ENCODE assay signal across 8 mouse cellular contexts in the genomic region with DNA sequence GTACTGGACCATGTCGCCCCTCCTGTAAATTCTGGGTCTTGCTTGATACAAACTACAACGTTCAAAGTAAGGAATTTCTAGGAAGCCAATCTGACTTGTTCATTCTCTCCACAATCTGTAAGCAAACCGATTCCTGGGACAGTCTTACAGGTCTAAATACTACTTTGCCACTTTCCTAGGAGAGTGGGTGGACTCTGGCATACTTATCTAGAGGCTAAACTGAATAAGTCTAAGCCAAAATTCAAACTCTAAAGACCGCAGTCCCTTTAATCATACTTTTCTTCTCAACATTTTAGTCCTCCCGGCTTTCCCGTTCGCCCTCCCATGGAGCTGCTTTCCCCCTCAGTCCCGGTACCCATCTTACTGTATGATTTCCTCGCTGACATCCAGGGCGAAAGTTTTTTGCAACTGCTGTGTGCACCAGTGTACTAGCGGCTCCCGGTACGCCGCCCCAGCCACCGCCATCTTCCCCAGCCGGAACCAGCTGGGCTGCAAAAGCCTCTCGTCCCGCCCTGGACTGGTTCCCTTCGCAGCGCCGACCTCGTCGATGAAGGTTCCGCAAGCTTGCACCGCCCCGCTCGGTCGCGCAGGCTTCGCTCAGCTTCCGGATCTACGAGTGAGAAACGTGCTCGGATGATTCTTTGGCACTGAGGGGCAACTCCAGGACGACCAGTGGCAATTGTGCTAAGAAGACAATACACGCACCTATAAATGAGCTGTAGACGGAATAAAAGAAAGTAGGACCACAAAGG. TPM values are rescaled to one million over a fixed set of nuclear protein-coding genes. Genes with fewer than 3 reads are reported as not detected.
A peak's percentile ranks its signal among the peaks of the same experiment; 100 is the strongest.
DNase-seq lines count a peak whose midpoint lies in the region; ATAC-seq and TF ChIP-seq lines count a peak whose summit lies in the region.

No protein-coding gene starts in this region.

- peaks cover 8% of the 10 kb centered on the region for H3K4me1 ChIP-seq in G1E (ENCODE audit: insufficient read depth, low read depth, low read length)
- H3K4me1 ChIP-seq in forebrain, embryonic 16.5 days (replicated peaks; ENCODE audit: control insufficient read depth, insufficient read depth, low read length), result peaks cover 10% of the 10 kb centered on the region
- peaks cover 6% of the 10 kb centered on the region; the same call in 1 of the 2 replicates for H3K4me1 ChIP-seq in lung, embryonic 16.5 days (replicated peaks; ENCODE audit: control insufficient read depth, insufficient read depth, low read length)

- peaks cover 10% of the 10 kb centered on the region for H3K36me3 ChIP-seq in G1E (replicated peaks)
- no peaks in the 10 kb centered on the region for H3K36me3 ChIP-seq in forebrain, embryonic 16.5 days (ENCODE audit: control insufficient read depth, insufficient read depth)
- peaks cover 3% of the 10 kb centered on the region; the same call in 1 of the 2 replicates for H3K36me3 ChIP-seq in lung, embryonic 16.5 days (ENCODE audit: control insufficient read depth, insufficient read depth, low read length)

- peak; percentile 77 for DNase-seq in G1E (ENCODE audit: low spot score)
- peak; percentile 89 to 90 for DNase-seq in cerebellum, adult 18-20 months
- DNase-seq in heart, postnatal 4 days, result peak; percentile 94
- DNase-seq in layer of hippocampus, adult 9-10 months (ENCODE audit: low spot score), result peak; percentile 64
- DNase-seq in ovary, postnatal 10 days (ENCODE audit: low spot score), result peak; percentile 79
- DNase-seq in thymus, postnatal 10 days (ENCODE audit: low spot score in 2 of 2), result peak; percentile 81 to 85

- ATAC-seq in G1E (ENCODE audit: extremely low read depth, insufficient number of reproducible peaks, low FRiP score, poor library complexity, severe bottlenecking), result peak; percentile 88
- peak; percentile 97 for ATAC-seq in forebrain, embryonic 16.5 days
- peak; percentile 99 for ATAC-seq in lung, embryonic 16.5 days (ENCODE audit: low read depth)

- WGBS in forebrain, embryonic 16.5 days, result under 1% methylated on average over 37 of the region's 37 CpGs
- whole genome bisulfite sequencing in lung, embryonic 16.5 days, result 0% methylated on average over 37 of the region's 37 CpGs

- H3K27ac ChIP-seq in forebrain, embryonic 16.5 days (ENCODE audit: low read length), result peak overlapping the region; percentile 60
- H3K27ac ChIP-seq in lung, embryonic 16.5 days (ENCODE audit: low read length), result peak overlapping the region; percentile 86

- no peak for TF ChIP-seq CTCF in G1E (IDR thresholded peaks at IDR 0.05; ENCODE audit: low read depth, low read length)

- peak overlapping the region; percentile 61 for H3K4me2 ChIP-seq in forebrain, embryonic 16.5 days (ENCODE audit: low read length)
- H3K4me2 ChIP-seq in lung, embryonic 16.5 days (ENCODE audit: low read depth, low read length), result peak overlapping the region; percentile 84

- H3K9ac ChIP-seq in forebrain, embryonic 16.5 days (replicated peaks; ENCODE audit: low read depth, low read length), result peak overlapping the region; percentile 72
- peak overlapping the region; percentile 84 for H3K9ac ChIP-seq in lung, embryonic 16.5 days (ENCODE audit: low read length)

- no peaks in the 10 kb centered on the region for H3K27me3 ChIP-seq in G1E (ENCODE audit: insufficient read depth, low read length)
- no peaks in the 10 kb centered on the region for H3K27me3 ChIP-seq in forebrain, embryonic 16.5 days (replicated peaks; ENCODE audit: control insufficient read depth, insufficient read depth, low read length)
- no peaks in the 10 kb centered on the region for H3K27me3 ChIP-seq in lung, embryonic 16.5 days (ENCODE audit: control insufficient read depth, insufficient read depth, low read depth, low read length)

- no peaks in the 10 kb centered on the region for H3K9me3 ChIP-seq in G1E (replicated peaks)
- H3K9me3 ChIP-seq in forebrain, embryonic 16.5 days (ENCODE audit: control insufficient read depth, low read length), result no peaks in the 10 kb centered on the region
- no peaks in the 10 kb centered on the region for H3K9me3 ChIP-seq in lung, embryonic 16.5 days (ENCODE audit: control insufficient read depth, low read length)

- H3K4me3 ChIP-seq in G1E (ENCODE audit: low read depth, low read length), result peak overlapping the region; percentile 75
- H3K4me3 ChIP-seq in forebrain, embryonic 16.5 days (replicated peaks; ENCODE audit: low read length), result peak overlapping the region; percentile 78
- peak overlapping the region; percentile 87 for H3K4me3 ChIP-seq in lung, embryonic 16.5 days (ENCODE audit: low read length)

RNA-seq across cellular contexts. Expression of gene Pclaf, which starts 5.3 kb away (rescaled TPM):
- 28.9 and 39.3 TPM in 2 replicates for total RNA-seq in G1E (2014; fragmentation: Nextera tagmentation)
- total RNA-seq in G1E (2017), result 95.3 and 99.4 TPM in 2 replicates
- 1.3 and 2.4 TPM in 2 replicates for polyA plus RNA-seq in G1E (2012)
- 57.7 and 59.9 TPM in 2 replicates for polyA plus RNA-seq in forebrain, embryonic 16.5 days (2015; fragmentation: Nextera tagmentation; extraction: Ambion mirVana)
- total RNA-seq in heart, postnatal 4 days (2021), result 10 to 100 TPM; 34.9 to 38.3 TPM
- polyA plus RNA-seq in lung, embryonic 16.5 days (2015; fragmentation: Nextera tagmentation; extraction: Ambion mirVana), result 205 and 216 TPM in 2 replicates

RNA-seq across cellular contexts. Expression of gene Trip4, which starts 23.9 kb away (rescaled TPM):
- total RNA-seq in G1E (2014; fragmentation: Nextera tagmentation) (31.9 and 40.5 TPM in 2 replicates), G1E (2017) (24.4 and 24.7 TPM in 2 replicates)
- 2.6 and 5.2 TPM in 2 replicates for polyA plus RNA-seq in G1E (2012)
- polyA plus RNA-seq in forebrain, embryonic 16.5 days (2015; fragmentation: Nextera tagmentation; extraction: Ambion mirVana), result 27.0 and 27.5 TPM in 2 replicates
- total RNA-seq in heart, postnatal 4 days (2021), result 10 to 100 TPM; 20.9 to 22.8 TPM
- polyA plus RNA-seq in lung, embryonic 16.5 days (2015; fragmentation: Nextera tagmentation; extraction: Ambion mirVana), result 33.1 and 33.8 TPM in 2 replicates

RNA-seq across cellular contexts. Expression of gene Csnk1g1, which starts 24.0 kb away (rescaled TPM):
- total RNA-seq in G1E (2014; fragmentation: Nextera tagmentation) (63.9 and 81.9 TPM in 2 replicates), G1E (2017) (25.4 and 34.1 TPM in 2 replicates)
- 8.7 and 9.5 TPM in 2 replicates for polyA plus RNA-seq in G1E (2012)
- 26.2 and 27.8 TPM in 2 replicates for polyA plus RNA-seq in forebrain, embryonic 16.5 days (2015; fragmentation: Nextera tagmentation; extraction: Ambion mirVana)
- 10 to 100 TPM; 20.3 to 20.8 TPM for total RNA-seq in heart, postnatal 4 days (2021)
- polyA plus RNA-seq in lung, embryonic 16.5 days (2015; fragmentation: Nextera tagmentation; extraction: Ambion mirVana), result 14.8 and 16.0 TPM in 2 replicates

RNA-seq across cellular contexts. Expression of gene Zfp609, which starts 57.4 kb away (rescaled TPM):
- total RNA-seq in G1E (2014; fragmentation: Nextera tagmentation) (60.3 and 69.2 TPM in 2 replicates), G1E (2017) (2.6 and 4.0 TPM in 2 replicates)
- polyA plus RNA-seq in G1E (2012), result 62.3 and 83.9 TPM in 2 replicates
- 7.7 and 8.0 TPM in 2 replicates for polyA plus RNA-seq in forebrain, embryonic 16.5 days (2015; fragmentation: Nextera tagmentation; extraction: Ambion mirVana)
- 10 to 100 TPM; 45.1 to 46.2 TPM for total RNA-seq in heart, postnatal 4 days (2021)
- 4.5 and 4.7 TPM in 2 replicates for polyA plus RNA-seq in lung, embryonic 16.5 days (2015; fragmentation: Nextera tagmentation; extraction: Ambion mirVana)

Comparison
In these comparisons a context has a peak if more than half of its experiments do, and no peak if none do; other contexts are left out.
1. Peak in every context shown above with its lines: DNase-seq, ATAC-seq, H3K4me3 ChIP-seq and H3K27ac ChIP-seq.
2. RNA of gene Pclaf, which starts 5.3 kb away (polyA plus RNA-seq): 205 to 216 TPM in lung, embryonic 16.5 days and 57.7 to 59.9 TPM in forebrain, embryonic 16.5 days; 1.3 to 2.4 TPM in G1E; every median in the first group is over 10 times any median in the second.